Mouse (Mus musculus) urinary bladder, postnatal 0 days (tissue): Measurements from ENCODE around the gene Coq8b. TPM values are rescaled to one million over a fixed set of nuclear protein-coding genes. Genes with fewer than 3 reads are reported as not detected.

Experiments
- microRNA counts: library from miRNA; unstranded; fragments of <30 nt; microRNA quantifications from one replicate; lab custom pipeline; 2016
- microRNA-seq: library from miRNA; unstranded; fragments of <30 nt; microRNA quantifications from one replicate; pipeline ENCODE4, GENCODE M21; 2016
- polyA plus RNA-seq: library from polyadenylated mRNA; unstranded; fragments of >200 nt; fragmentation: Nextera tagmentation; extraction: Ambion mirVana; gene quantifications from 2 replicates; pipeline ENCODE4 v1.2.1, GENCODE M21; 2015

The Coq8b gene
- 13.0 and 14.1 TPM in 2 replicates for polyA plus RNA-seq

DNA sequence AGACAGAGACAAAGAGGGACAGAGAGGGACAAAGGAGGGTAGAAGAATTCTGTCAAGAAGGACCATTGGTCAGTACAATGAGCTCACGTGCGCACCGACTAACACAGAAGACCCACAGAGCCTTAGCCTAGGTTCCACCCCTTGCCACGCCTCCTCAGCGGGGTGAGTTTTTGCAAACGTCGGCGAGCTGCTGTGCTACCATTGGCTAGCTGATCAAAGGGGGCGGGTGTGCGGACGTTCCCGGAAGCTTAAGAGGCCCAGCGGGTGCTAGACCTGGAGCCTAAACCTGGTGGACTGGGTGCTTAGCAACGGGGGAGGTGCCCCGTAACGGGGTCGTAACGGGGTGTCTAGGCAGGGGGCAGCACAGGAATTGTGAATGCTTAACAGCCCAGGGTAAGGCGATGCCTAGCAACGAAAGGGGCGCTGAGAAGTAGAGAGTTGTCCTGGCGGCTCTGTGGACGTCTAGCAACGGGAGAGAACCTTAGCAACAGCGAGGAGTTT is at the start of gene Coq8b:
Gene Coq8b (plus strand): TSS at position 243 of the 501 bp plus-strand sequence.

DNA sequence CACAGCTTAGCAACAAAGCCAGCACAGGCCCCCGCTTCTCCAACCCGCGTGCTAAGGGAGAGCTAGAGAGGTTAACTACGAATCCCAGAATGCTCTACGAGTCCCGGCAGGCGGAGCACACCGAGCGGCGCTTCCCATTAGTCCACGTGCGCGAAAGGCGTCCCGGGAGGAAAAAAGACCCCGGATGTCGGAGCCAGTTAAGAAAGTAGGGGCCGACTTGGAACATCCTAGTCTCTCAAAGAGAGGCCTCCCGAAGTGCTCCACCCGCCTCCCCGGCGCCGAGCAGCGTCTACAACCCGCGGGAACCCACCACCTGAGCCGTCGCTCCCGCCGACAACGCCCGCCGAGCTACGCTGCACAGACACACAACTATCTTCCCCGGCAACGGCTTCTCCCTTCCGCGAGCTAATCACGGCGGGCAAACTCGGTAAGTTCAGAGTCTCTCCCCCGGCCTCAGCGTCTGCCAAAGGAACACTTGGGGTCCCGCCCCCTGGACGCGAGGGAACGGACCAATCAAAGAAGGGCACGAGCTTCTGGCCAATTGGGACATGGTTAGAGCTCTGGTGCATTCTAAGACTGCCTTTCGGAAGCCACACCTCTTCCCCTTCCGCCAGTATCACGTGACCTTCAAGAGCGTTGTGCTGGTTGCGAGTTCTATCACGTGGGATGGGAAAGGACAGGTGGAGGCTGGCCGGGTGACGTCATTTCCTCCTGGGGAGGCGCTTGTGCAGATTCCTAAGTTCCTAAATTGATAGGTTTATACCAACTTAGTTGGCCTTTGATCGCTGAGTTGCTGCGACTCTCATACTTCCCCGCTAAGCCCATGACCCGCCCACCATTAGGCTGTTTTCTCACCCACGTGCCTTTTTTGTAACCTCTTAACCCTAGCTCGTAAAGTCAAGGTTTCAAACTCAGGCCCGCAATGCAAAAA is 36.9 kb upstream of the Coq8b start, which contains the start of the genes BC024978 and Snrpa:
Gene BC024978 (plus strand): TSS at position 101 of the 931 bp plus-strand sequence.
Gene Snrpa (minus strand): TSS at position 591 of the 931 bp plus-strand sequence.

DNA sequence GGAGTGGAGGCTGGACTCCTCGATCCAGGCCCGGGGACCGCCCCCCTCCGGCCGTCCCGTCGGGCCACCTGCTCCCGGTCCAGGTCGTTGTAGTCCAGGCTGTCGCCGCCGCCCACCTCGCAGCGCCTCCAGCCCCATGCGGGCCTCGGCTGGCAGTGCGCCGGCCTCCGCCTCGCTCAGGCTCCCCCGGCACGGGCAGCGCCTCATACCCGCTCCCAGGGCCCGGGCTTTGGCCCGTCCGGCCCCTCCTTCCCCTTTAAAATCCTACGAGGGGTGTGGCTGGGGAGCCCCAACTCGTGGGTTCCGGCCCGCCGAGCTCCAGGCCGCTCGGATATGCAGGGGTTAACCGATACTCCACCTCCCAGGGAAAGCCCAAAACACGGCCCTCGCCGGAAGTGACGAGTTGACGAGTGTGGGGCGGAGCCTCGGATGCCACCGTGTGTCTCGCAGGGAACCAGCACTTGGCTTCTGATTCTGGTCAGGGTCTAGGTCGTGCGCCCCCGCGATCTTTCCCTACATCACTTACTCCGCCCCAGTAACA is 4.5 kb upstream of the Coq8b start, which contains the start of gene Itpkc:
Gene Itpkc (minus strand): TSS at position 381 of the 541 bp plus-strand sequence.

DNA sequence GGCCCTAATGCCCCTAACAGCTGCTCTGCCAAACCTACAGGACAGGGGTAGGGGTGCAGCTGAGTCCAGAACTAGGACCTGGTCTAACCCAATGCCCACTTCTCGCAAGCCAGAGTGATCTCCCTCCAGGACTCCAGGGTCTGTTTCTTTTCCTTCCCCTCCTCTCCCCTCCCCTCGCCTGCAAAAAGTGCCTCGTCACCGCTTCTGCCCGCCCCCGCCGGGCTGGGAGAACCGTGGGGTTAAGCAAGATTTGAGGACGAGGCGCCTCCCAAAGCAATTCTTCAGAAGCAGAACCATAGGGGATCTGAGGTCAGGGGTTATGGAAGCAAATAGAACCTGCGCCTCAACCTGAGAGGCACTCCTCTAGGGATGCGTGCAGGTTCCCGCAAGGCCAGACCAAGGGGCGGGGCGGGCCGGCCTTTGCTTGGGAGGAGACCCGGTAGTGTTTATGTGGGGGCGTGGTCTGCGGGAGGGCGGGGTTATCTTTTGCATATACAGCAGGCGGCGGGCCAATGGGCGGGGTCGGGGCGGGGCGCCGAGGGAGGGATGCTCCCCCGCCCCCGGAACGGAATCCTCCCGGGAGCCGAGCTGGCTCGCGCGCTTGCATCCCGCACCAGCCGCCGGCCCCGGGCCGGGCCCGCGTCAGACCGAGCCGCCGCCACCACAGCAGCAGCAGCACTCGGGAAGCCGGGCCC is 25.5 kb downstream of the Coq8b start, which contains the start of gene Numbl:
Gene Numbl (plus strand): TSS at position 229 of the 695 bp plus-strand sequence.

MicroRNA genes within 50 kb of the gene (microRNA counts, 519-probe panel; counts per million panel counts)
- not detected for microRNA mmu-miR-1191 (lab: Ali Mortazavi, UCI)

Small RNA genes lying within 50 kb of the gene (microRNA-seq; reads per million reads assigned to microRNA genes)
- gene Mir1191, result 1.5 reads per million

Other genes starting within 250 kb of the Coq8b start
- gene Cyp2a12, start 203.9 kb upstream of the Coq8b start, polyA plus RNA-seq, result not detected in 2 replicates
- 1.2 TPM in 2 replicates for gene Cyp2f2, start 113.1 kb upstream of the Coq8b start, polyA plus RNA-seq
- not detected in 2 replicates for gene Cyp2t4, start 79.3 kb upstream of the Coq8b start, polyA plus RNA-seq
- 51.9 and 54.2 TPM in 2 replicates for gene Egln2, start 66.2 kb upstream of the Coq8b start, polyA plus RNA-seq
- gene Rab4b, start 54.1 kb upstream of the Coq8b start, polyA plus RNA-seq, result 78.5 and 84.2 TPM in 2 replicates
- gene Gm21983, start 51.9 kb upstream of the Coq8b start, polyA plus RNA-seq, result not detected in 2 replicates
- 0.49 and 0.75 TPM in 2 replicates for gene Mia, start 51.9 kb upstream of the Coq8b start, polyA plus RNA-seq
- 2.2 and 2.4 TPM in 2 replicates for gene BC024978, start 37.2 kb upstream of the Coq8b start, polyA plus RNA-seq
- gene Snrpa, start 36.8 kb upstream of the Coq8b start, polyA plus RNA-seq, result 88.1 and 89.0 TPM in 2 replicates
- gene Itpkc, start 4.4 kb upstream of the Coq8b start, polyA plus RNA-seq, result 3.4 and 3.6 TPM in 2 replicates
- 21.1 and 22.5 TPM in 2 replicates for gene Numbl, start 25.4 kb downstream of the Coq8b start, polyA plus RNA-seq
- gene Ltbp4, start 104.7 kb downstream of the Coq8b start, polyA plus RNA-seq, result 100 and 115 TPM in 2 replicates
- gene Shkbp1, start 123.0 kb downstream of the Coq8b start, polyA plus RNA-seq, result 26.1 and 28.3 TPM in 2 replicates
- 0.51 and 1.5 TPM in 2 replicates for gene Gm20479, start 124.4 kb downstream of the Coq8b start, polyA plus RNA-seq
- 0.37 and 0.46 TPM in 2 replicates for gene Sptbn4, start 214.7 kb downstream of the Coq8b start, polyA plus RNA-seq
- gene Blvrb, start 215.0 kb downstream of the Coq8b start, polyA plus RNA-seq, result 50.0 and 67.3 TPM in 2 replicates
- 19.5 and 22.0 TPM in 2 replicates for gene Sertad3, start 240.7 kb downstream of the Coq8b start, polyA plus RNA-seq